Mouse (Mus musculus) kidney, postnatal 25 days (tissue): Measurements from ENCODE around the gene A630010A05Rik.
"Not testable (repeated sequence)": the region's sequence is repeated elsewhere in the genome, so short reads cannot be mapped to it uniquely, and the experiment has no call there.

ENCODE experiments used
- DNase-seq, 2 experiments: peaks; one replicate each; pipeline ENCODE4 v3.0.0; 2021; ENCODE audit warnings: mixed read lengths in 2 of 2

Gene A630010A05Rik

GRCm38 (mm10) chr16:14562017-14562416, at the start of gene A630010A05Rik:
Gene A630010A05Rik (plus strand): TSS chr16:14562317.
- no peak for DNase-seq

- DNase-seq = no peak
Measured at GRCm38 (mm10) chr16:14535766-14536165, 26.4 kb upstream of the A630010A05Rik start.

- not testable (repeated sequence) for DNase-seq
Measured at GRCm38 (mm10) chr16:14557191-14557590, 4.9 kb upstream of the A630010A05Rik start.
